Mouse (Mus musculus) heart, embryonic 15.5 days (tissue): ENCODE data around the gene Gpr158. TPM values are rescaled to one million over a fixed set of nuclear protein-coding genes. Genes with fewer than 3 reads are reported as not detected.
"Not testable (repeated sequence)": the region's sequence is repeated elsewhere in the genome, so short reads cannot be mapped to it uniquely, and the experiment has no call there.

ENCODE experiments used
- ATAC-seq: fragments of 200-750 bp; cut with Nextera tagmentation; replicated peaks from 2 replicates; pipeline ENCODE4 v1.8.0; 2017; ENCODE audit warnings: low read depth, moderate TSS enrichment; ENCODE audit not compliant: insufficient number of reproducible peaks, insufficient read depth, low FRiP score
- H3K27ac ChIP-seq: fragments of 300-500 bp; sonication (generic); 2 replicates; pipeline ENCODE4 v1.5.1; 2015; ENCODE audit warnings: mild to moderate bottlenecking, inconsistent platforms
- H3K27me3 ChIP-seq: fragments of 300-500 bp; sonication (generic); 2 replicates; pipeline ENCODE4 v1.6.1; 2015; ENCODE audit warnings: inconsistent platforms
- H3K36me3 ChIP-seq: fragments of 300-500 bp; sonication (generic); 2 replicates; pipeline ENCODE4 v1.6.1; 2015; ENCODE audit warnings: mild to moderate bottlenecking, inconsistent platforms
- H3K4me1 ChIP-seq: fragments of 300-500 bp; sonication (generic); replicated peaks from 2 replicates; pipeline ENCODE4 v1.6.1; 2015; ENCODE audit warnings: inconsistent platforms
- H3K4me2 ChIP-seq: fragments of 300-500 bp; sonication (generic); 2 replicates; pipeline ENCODE4 v1.6.1; 2015; ENCODE audit warnings: inconsistent platforms, mild to moderate bottlenecking, moderate library complexity
- H3K4me3 ChIP-seq: fragments of 300-500 bp; sonication (generic); 2 replicates; pipeline ENCODE4 v1.5.1; 2015; ENCODE audit warnings: mild to moderate bottlenecking, inconsistent platforms
- H3K9ac ChIP-seq: fragments of 300-500 bp; sonication (generic); 2 replicates; pipeline ENCODE4 v1.6.1; 2015; ENCODE audit warnings: mild to moderate bottlenecking, inconsistent platforms
- H3K9me3 ChIP-seq: fragments of 300-500 bp; sonication (generic); replicated peaks from 2 replicates; pipeline ENCODE4 v1.6.1; 2016; ENCODE audit warnings: inconsistent platforms
- WGBS: fragments of 180-500 bp; shearing (Covaris S2); methylation state at CpG from one replicate; pipeline ENCODE4 v1.1.7; 2015; ENCODE audit warnings: mixed read lengths; 5-methylcytosine and 5-hydroxymethylcytosine counted together
- polyA plus RNA-seq: library from polyadenylated mRNA; unstranded; fragments of >200 nt; fragmentation: Nextera tagmentation; extraction: Ambion mirVana; gene quantifications from 2 replicates; pipeline ENCODE4 v1.2.1, GENCODE M21; 2015

Gpr158 gene
- polyA plus RNA-seq, 1 experiment from 2014 or later = not detected

DNA sequence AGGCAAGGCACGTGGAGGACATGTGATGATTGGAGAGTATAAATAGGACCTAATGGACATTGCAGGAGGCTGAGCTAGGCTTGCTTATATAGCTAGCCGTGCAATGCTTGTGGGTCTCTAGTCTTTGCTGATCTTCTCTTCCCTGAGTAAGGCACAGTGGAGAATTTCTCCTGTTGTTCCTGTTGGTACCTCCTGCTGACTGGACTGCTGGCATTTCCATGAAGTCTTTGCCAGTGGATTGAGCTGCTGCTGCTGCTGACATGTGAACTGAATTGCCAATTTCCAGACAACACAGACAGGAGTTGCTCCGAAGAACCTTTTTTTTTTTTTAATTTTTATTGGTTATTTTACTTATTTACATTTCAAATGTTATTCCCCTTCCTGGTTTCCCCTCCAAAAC is 41.5 kb downstream of the Gpr158 start:
- H3K4me3 ChIP-seq = no peak overlapping the region
- no peak for ATAC-seq
- H3K9me3 ChIP-seq = no peaks in the 10 kb centered on the region
- H3K4me2 ChIP-seq = no peak overlapping the region
- no peaks in the 10 kb centered on the region for H3K27me3 ChIP-seq
- 72% methylated on average over 3 of the region's 3 CpGs for WGBS
- no peak overlapping the region for H3K27ac ChIP-seq
- H3K4me1 ChIP-seq = no peaks in the 10 kb centered on the region
- no peaks in the 10 kb centered on the region for H3K36me3 ChIP-seq
- no peak overlapping the region for H3K9ac ChIP-seq

DNA sequence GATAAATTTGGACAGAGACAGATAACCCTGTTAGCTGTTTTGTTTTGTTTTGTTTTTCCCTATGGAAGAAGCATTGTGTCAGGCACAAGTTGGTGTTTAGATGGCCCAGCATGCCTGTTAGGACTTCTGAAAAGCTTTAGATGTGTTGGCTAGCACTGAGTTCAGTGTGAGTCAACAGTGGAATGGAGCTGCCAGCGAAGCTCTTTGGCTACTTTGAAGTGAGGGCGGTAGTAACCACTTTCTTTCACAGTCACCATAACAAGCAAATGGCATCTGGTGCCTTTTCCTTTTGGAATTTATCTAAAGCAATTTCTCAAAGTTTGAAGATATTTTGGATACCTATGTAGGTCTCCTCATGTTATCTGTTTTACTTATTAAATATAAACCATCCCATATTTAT is 62.9 kb downstream of the Gpr158 start:
- no peak overlapping the region for H3K4me3 ChIP-seq
- 63% methylated on average over 2 of the region's 2 CpGs for WGBS
- no peaks in the 10 kb centered on the region for H3K9me3 ChIP-seq
- no peak for ATAC-seq
- no peak overlapping the region for H3K9ac ChIP-seq
- no peak overlapping the region for H3K4me2 ChIP-seq
- no peaks in the 10 kb centered on the region for H3K36me3 ChIP-seq
- no peaks in the 10 kb centered on the region for H3K27me3 ChIP-seq
- no peaks in the 10 kb centered on the region for H3K4me1 ChIP-seq
- H3K27ac ChIP-seq = no peak overlapping the region

DNA sequence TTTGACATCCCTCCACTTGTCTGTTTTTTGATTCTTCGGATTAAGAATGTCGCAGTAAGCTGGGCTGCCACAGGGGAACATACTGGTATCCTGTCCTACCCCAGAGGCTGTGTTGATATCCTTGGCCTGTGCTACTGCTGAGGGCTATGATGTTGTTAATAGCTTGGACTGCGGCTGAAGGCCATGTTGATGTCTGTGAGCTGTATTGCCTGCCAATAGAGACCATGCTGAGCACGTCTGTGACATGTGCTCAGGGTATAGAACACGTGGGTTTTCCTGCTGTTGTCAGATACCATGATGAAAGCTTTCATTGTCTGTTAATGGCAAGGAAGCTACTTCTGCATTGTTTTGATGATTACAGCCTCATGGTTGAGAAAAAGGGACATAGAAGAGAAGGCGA is 63.8 kb downstream of the Gpr158 start:
- no peaks in the 10 kb centered on the region for H3K27me3 ChIP-seq
- H3K9ac ChIP-seq = no peak overlapping the region
- H3K4me2 ChIP-seq = no peak overlapping the region
- ATAC-seq = no peak
- no peaks in the 10 kb centered on the region for H3K4me1 ChIP-seq
- H3K27ac ChIP-seq = no peak overlapping the region
- H3K4me3 ChIP-seq = no peak overlapping the region
- no peaks in the 10 kb centered on the region for H3K9me3 ChIP-seq
- 66% methylated on average over 6 of the region's 6 CpGs for WGBS
- H3K36me3 ChIP-seq = no peaks in the 10 kb centered on the region

DNA sequence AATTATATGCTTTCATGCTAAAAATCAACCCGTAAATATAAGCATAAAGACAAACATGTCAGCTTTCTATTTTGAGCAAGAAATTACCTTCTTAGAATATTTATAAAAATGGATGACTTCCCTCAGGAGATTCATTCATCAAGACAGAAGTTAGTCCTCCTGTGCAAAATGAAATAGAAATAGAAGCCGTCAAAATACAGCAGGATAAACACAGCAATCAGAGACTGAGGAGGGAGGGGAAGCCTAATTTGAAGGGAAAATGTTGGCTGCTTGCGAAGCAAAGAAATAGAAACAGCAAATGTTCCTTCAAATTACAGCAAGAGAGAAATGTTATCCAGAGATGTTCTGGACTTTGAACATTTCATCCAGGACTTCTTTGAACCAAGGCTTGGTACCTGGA is 72.3 kb downstream of the Gpr158 start:
- WGBS = 72% methylated on average over 3 of the region's 3 CpGs
- Histone ChIP-seq H3K4me2 (no peak overlapping the region), H3K9ac (no peak overlapping the region), H3K27me3 (no peaks in the 10 kb centered on the region), H3K4me1 (no peaks in the 10 kb centered on the region), H3K9me3 (no peaks in the 10 kb centered on the region), H3K4me3 (no peak overlapping the region), H3K27ac (no peak overlapping the region), H3K36me3 (no peaks in the 10 kb centered on the region)
- no peak for ATAC-seq

DNA sequence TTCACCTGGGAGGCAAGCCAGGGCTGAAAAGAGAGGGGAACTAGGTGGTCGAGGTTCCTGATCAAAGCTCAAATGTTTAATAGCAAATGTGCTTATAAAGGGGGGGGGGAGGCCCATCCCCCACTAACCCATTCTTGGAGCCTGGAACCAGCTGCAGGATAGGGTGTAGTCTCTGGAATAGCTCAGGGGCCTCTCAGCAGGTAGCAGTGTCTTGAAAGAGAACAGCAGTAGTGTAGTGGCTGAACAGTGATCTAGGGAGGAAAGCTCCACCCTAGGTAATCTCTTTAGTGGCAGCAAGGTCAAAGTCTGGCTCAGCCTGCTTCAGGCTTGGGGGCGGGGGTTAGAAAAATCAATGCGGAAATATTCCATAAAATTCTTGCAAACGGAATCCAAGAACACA is 93.3 kb downstream of the Gpr158 start:
- not testable (repeated sequence) for H3K27ac ChIP-seq, H3K4me3 ChIP-seq, H3K27me3 ChIP-seq, H3K4me2 ChIP-seq, H3K4me1 ChIP-seq, H3K9me3 ChIP-seq, H3K36me3 ChIP-seq, H3K9ac ChIP-seq, ATAC-seq
- WGBS = 84% methylated on average over 4 of the region's 4 CpGs

DNA sequence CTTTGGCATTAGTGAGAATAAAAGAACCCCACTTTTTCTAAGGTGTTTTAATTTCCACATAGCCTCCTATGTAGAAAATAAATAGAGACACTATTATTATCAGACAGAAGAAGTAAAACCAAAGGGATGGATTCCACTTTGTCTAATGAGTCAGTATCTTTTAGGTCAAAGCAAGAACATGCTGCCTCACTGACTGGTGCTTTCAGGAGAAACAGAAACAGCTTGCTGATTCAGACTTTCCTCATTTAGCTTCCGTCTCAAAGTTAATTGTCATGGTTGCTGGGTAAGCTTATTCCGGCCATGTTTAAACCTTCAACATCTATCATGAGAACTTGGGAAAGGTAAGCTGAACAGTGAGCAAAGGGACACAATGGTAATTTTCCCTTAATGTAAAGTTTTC is 107.6 kb downstream of the Gpr158 start:
- Histone ChIP-seq H3K36me3 (no peaks in the 10 kb centered on the region), H3K27ac (no peak overlapping the region), H3K27me3 (no peaks in the 10 kb centered on the region), H3K9me3 (no peaks in the 10 kb centered on the region), H3K9ac (no peak overlapping the region), H3K4me3 (no peak overlapping the region), H3K4me1 (no peaks in the 10 kb centered on the region), H3K4me2 (no peak overlapping the region)
- no peak for ATAC-seq
- 75% methylated on average over 2 of the region's 2 CpGs for WGBS

DNA sequence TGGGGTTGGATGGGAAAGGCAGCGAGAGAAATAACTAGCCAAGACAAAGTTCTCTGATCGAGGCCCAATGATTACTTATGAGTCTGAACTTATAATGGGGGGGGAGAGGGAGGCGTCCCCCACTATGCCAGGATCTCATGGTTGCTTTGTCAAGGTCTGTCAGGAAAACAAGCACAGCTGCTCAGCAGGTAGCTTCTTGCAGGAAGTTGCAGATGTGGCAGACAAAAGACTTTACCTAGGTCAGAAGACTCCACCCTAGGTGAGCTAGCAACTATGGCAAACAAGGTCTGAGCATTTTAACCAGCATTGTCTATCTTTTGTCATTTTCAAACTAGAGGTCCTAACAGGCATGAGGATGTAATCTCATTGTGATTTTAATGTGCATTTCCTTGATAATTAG is 129.5 kb downstream of the Gpr158 start:
- no peaks in the 10 kb centered on the region for H3K9me3 ChIP-seq
- H3K4me1 ChIP-seq = no peaks in the 10 kb centered on the region
- H3K9ac ChIP-seq = no peak overlapping the region
- no peak overlapping the region for H3K27ac ChIP-seq
- H3K36me3 ChIP-seq = no peaks in the 10 kb centered on the region
- no peak overlapping the region for H3K4me3 ChIP-seq
- H3K27me3 ChIP-seq = no peaks in the 10 kb centered on the region
- WGBS = 74% methylated on average over 3 of the region's 3 CpGs
- H3K4me2 ChIP-seq = no peak overlapping the region
- ATAC-seq = no peak

DNA sequence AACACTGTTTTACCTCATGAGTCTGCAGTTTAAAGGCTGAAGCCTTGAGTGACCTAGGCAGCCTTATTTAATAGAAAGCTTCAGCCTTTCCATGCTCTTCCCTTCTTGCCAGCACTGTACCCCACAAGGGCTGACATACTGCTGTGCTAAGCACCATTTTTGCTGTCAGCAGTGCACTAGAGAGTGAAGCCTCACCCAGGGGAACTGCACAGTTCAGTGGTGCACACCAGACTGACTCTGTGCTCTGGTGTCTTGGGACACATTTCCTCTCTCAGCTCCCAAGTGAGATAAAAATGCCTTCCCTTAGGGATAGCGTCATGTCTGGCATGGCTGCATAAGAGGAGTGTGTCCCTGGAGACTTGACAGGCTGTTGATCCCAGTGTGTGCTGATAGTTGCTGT is 130.6 kb downstream of the Gpr158 start:
- H3K9me3 ChIP-seq = no peaks in the 10 kb centered on the region
- WGBS = 17% methylated on average over 1 of the region's 1 CpGs
- H3K27ac ChIP-seq = no peak overlapping the region
- no peaks in the 10 kb centered on the region for H3K4me1 ChIP-seq
- H3K9ac ChIP-seq = no peak overlapping the region
- no peak for ATAC-seq
- H3K36me3 ChIP-seq = no peaks in the 10 kb centered on the region
- H3K27me3 ChIP-seq = no peaks in the 10 kb centered on the region
- no peak overlapping the region for H3K4me3 ChIP-seq
- H3K4me2 ChIP-seq = no peak overlapping the region

DNA sequence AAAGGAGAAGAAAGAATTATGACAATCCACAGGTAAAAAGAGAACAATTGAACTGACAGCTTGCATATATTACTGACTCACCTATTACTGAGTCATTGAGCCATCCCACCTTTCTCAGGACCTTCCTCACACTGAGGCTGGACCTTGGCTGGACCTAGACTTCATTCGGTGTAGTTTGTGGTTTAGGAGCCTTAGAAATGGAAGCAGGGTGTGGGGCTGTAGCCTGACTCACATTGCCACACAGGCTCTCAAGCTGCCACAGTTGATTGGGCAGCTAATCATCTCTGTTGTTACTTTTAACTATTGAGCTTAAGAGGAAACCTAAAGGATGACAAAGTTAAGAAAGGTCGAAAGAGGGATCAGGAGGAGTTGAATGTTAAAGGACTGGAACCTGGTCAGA is 132.1 kb downstream of the Gpr158 start:
- no peaks in the 10 kb centered on the region for H3K27me3 ChIP-seq
- WGBS = 78% methylated on average over 2 of the region's 2 CpGs
- no peaks in the 10 kb centered on the region for H3K36me3 ChIP-seq
- no peaks in the 10 kb centered on the region for H3K4me1 ChIP-seq
- H3K9ac ChIP-seq = no peak overlapping the region
- no peak overlapping the region for H3K27ac ChIP-seq
- H3K9me3 ChIP-seq = no peaks in the 10 kb centered on the region
- ATAC-seq = no peak
- H3K4me3 ChIP-seq = no peak overlapping the region
- no peak overlapping the region for H3K4me2 ChIP-seq

DNA sequence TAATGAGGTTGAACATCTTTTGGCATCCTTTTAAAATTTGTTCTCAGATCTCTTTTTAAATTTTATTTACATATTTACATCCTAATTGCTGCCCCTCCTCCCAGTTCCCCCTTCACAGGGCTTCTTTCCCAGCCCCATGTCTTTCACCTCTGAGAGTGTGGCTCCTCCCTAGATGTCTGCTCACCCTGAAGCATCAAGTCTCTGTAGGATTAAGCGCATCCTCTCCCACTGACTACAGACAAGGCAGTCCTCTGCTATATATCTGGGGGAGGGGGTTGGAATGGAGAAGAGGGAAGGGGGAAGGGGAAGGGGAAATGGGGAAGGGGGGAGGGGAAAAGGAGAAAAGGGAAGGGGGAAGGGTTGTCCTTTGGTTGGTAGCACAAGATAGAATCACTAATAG is 140.1 kb downstream of the Gpr158 start:
- Histone ChIP-seq H3K4me1 (no peaks in the 10 kb centered on the region), H3K9me3 (no peaks in the 10 kb centered on the region), H3K36me3 (no peaks in the 10 kb centered on the region), H3K9ac (no peak overlapping the region), H3K27me3 (no peaks in the 10 kb centered on the region), H3K4me3 (no peak overlapping the region), H3K4me2 (no peak overlapping the region), H3K27ac (no peak overlapping the region)
- 52% methylated on average over 1 of the region's 1 CpGs for WGBS
- no peak for ATAC-seq

DNA sequence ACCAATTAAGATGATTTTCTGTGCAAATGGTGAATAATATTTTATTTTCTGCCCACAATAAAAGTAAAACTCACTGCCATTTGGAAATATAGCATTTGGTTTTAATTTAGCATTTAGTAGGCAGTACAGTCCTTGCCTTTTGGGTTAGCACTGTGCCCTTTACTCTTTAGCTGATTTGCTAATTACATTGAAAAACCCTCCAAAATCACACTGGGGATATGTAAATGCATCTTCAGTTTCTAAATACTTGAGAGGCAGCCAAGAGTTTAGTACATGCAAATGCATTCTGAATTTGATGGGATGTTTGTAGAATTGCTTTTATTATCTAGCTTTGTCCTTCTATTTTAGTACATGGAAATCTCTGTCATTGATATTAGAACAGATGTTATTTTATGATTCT is 163.4 kb downstream of the Gpr158 start:
- Histone ChIP-seq H3K9me3 (no peaks in the 10 kb centered on the region), H3K27me3 (no peaks in the 10 kb centered on the region), H3K4me2 (no peak overlapping the region), H3K9ac (no peak overlapping the region), H3K4me3 (no peak overlapping the region), H3K27ac (no peak overlapping the region), H3K36me3 (no peaks in the 10 kb centered on the region), H3K4me1 (no peaks in the 10 kb centered on the region)
- no peak for ATAC-seq

DNA sequence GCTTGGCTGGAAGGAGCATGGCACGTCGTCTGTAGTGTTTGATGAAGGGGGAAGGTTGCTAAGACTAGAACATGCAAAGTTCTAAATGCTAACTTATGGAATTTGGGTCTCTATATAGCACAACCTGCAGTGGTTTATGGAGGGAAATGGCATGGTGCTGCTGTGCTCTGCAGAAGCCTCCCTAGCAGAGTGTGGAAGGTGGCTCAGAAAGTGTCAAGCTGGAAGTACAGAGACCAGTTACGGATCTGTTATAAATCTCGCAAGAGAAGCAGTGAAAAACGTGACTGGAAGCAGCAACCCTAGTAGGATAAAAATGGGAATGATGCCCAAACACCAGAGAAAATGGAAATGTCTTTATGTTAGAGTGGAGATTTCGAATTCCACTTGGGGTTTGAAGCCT is 251.8 kb downstream of the Gpr158 start:
- no peak overlapping the region for H3K27ac ChIP-seq
- H3K4me3 ChIP-seq = no peak overlapping the region
- no peak for ATAC-seq
- no peak overlapping the region for H3K9ac ChIP-seq
- H3K36me3 ChIP-seq = no peaks in the 10 kb centered on the region
- no peaks in the 10 kb centered on the region for H3K9me3 ChIP-seq
- WGBS = 53% methylated on average over 6 of the region's 6 CpGs
- H3K4me1 ChIP-seq = no peaks in the 10 kb centered on the region
- no peak overlapping the region for H3K4me2 ChIP-seq
- H3K27me3 ChIP-seq = no peaks in the 10 kb centered on the region

DNA sequence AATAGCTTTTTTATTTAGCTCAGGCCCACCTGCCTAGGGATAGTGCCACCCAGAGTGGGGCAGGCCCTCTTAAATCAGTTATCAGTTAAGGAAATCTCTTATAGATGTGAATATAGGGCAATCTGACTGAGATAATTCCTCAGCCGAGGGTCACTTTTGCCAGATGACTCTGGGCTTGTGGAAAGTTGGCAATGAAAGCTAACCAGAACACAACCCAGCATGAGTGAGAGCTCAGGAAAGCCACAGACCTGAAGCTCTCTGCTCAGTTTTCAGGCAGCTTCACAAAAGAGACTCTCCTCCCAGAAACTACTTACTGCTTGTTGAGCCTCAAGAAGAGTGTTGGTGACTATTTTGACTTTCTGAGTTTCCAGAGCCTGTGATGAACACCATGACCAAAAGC is 264.8 kb downstream of the Gpr158 start:
- H3K9me3 ChIP-seq = no peaks in the 10 kb centered on the region
- H3K27me3 ChIP-seq = no peaks in the 10 kb centered on the region
- no peak overlapping the region for H3K27ac ChIP-seq
- no peak overlapping the region for H3K9ac ChIP-seq
- no peak for ATAC-seq
- H3K4me1 ChIP-seq = no peaks in the 10 kb centered on the region
- H3K4me3 ChIP-seq = no peak overlapping the region
- no peak overlapping the region for H3K4me2 ChIP-seq
- no peaks in the 10 kb centered on the region for H3K36me3 ChIP-seq
- WGBS = 41% methylated on average over 1 of the region's 1 CpGs
